Mouse (Mus musculus) layer of hippocampus, postnatal 14 days (tissue): ENCODE measurements around the gene Rhobtb1. TPM values are rescaled to one million over a fixed set of nuclear protein-coding genes. Genes with fewer than 3 reads are reported as not detected.

ENCODE experiments used
- DNase-seq, 2 experiments: peaks; one replicate each; pipeline ENCODE4 v3.0.0; 2021 to 2022; ENCODE audit warnings: low spot score in 2 of 2, mixed read lengths in 1 of 2
- total RNA-seq, 2 experiments: library from RNA; stranded (reverse); gene quantifications; 2 replicates each; pipeline ENCODE4 v1.2.3; 2021

Gene Rhobtb1
- total RNA-seq, 2 experiments from 2014 or later: 7.3 to 8.5 TPM

DNA sequence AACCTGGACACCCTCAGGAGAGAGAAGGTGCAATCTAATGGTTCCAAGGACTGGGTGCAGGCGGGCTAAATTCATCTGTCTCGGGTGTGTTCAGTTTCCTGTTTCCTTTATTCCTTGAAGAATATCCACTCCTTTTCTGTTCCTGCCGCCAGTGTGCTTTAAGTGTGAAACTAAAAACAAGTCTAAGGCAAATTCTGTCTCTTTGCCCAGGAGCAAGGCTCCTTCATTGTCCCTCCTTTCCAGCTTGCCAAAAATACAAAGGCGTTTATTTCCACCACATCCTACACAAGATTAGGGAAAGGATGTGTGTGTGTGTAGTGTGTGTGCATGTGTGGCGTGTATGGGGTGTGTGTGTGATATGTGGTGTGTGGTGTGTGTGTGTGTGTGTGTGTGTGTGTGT lies 11.3 kb downstream of the Rhobtb1 start:
- no peak for DNase-seq

DNA sequence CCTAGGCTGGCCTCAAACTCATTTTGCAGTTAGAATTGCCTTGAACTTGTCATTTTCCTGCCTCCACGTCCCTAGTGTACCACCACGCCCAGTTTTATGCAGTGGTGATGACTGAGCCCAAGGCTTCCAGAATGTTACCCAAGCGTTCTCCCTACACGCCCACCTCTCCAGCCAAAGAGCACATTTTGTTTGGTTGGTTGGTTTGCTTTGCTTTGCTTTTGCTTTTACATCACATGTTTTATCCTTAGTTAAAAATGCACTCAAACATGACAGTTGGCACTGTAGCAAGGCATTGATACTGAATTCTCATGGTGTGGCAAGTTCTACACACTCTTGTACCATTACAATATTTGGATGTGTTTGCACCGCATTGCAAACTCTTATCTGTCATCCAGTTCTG lies 12.0 kb downstream of the Rhobtb1 start:
- no peak for DNase-seq

DNA sequence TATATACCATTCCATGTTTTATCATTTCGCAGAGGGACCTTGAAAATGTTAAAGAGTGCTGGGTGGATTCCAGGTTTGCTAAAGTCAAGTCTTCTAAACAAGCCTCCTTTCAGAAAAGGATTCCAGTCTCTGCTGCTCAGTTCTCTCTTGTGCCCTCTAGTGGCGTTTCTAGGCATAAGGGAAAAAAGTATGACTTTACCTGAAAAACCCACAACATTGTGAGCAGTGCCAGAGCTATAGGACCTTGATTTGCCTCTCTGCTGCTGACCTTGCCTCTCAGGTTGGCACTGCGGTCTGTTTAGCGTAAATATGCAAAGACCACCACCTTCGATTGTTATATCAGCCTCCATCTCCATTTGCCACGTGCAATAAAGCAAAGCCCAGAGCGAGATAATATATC lies 13.9 kb downstream of the Rhobtb1 start:
- peak in 1 of 2 experiments; percentile 21 for DNase-seq

DNA sequence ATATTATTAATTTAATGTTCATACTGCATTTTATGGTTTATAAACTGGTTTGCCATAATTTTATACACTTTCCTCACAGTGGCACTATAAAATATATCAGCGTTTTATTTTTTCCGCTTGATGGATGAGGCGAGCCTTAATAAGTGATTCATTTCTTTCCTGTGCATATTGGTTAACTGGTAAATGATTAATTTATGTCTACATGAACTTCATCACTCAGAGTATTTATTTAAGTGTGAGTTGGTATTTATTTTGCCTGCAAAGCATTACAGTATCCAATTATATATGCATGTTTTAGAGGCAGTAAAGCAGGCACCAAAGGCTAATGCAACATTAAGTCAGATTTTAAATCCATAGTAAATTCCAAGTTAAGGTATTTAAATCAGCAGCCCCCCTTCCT lies 14.6 kb downstream of the Rhobtb1 start:
- DNase-seq: no peak

DNA sequence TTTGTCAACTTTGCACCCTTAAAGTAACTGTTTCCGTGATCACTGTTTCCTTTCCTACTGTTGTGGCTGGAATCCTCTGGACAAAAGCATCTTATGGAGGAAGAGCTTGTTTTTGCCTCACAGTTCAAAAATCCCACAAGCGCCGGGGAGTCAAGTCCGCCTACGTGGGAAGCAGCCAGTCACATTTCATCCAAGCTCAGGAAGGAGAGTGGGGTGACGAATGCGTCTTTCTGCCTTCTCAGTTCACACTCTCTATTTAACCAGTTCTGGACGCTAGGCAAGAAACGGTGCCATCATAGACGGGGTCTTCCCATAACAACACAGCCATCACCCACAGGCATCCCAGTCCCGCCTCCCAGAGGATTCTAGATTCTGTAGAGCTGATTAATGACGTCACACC lies 15.3 kb downstream of the Rhobtb1 start:
- no peak for DNase-seq

DNA sequence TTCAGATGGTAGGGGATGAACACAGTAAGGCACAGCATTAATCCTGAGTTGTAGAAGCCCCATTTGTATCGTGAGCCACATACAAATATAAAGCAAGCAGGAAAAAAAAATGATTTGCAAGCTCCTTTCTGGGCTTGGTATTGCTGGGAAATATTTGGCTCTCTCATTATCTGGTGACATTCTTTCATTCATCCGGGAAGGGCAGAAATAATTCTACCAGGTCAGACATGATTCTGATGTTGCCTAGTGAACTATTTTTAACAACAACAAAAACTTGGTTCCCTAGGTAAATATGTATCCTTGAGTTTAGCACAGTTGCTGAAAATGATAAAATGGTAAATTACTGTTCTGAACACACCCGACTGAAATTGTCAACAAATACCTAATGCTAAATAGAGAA lies 21.2 kb downstream of the Rhobtb1 start:
- no peak for DNase-seq

DNA sequence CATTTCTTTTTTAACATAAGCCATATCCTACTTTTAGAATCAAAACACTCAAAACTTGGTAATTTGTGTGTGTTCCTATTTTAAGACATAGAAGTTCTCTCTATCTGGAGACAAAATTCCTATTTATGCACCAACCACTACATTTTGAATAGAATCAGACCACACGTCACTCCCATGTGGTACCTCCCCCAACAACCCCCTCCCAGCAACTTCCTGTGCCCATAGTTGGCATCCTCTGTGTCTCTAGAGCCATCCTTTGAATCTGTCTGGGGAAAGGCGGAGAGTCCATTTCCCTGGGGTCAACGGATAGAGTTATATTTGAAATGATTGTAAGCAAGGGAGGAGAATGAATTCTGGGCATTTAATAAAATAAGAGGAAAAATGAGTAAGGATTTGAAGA lies 24.9 kb downstream of the Rhobtb1 start:
- DNase-seq: no peak

DNA sequence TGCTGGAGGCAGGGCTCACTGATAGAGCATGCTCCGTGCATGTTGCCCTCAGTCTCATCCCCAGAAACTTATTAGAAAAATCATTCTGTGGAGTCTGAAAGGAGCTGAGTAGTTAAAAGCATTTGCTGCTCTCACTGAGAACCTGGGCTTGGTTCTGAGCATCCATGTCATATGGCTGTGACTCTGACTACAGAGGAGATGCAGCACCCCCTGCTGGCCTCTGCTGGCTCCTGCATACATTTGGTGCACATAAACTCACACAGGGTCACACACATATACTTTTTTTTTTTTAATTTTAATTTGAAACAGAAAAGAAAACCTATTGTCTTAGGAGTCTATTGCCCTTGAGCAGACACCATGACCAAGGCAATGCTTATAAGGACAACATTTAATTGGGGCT lies 28.1 kb downstream of the Rhobtb1 start:
- DNase-seq: no peak

DNA sequence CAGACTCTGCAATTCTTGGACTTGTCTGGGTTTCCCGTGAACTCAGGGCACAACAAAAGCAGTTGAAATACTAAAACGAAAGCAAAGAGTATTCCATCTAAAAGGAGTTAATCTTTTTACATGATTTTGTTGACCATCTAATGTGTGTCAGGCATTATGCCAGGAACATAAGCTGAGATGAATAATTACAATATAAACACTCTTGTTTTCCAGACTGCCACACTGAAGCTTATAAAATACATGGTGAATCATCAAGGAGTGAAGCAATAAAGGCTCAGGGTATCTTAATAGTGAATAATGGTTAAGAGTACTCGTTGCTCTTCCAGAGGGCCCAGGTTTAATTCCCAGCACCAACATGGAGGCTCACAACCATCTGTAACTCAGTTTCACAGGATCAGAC lies 29.8 kb downstream of the Rhobtb1 start:
- DNase-seq: no peak

DNA sequence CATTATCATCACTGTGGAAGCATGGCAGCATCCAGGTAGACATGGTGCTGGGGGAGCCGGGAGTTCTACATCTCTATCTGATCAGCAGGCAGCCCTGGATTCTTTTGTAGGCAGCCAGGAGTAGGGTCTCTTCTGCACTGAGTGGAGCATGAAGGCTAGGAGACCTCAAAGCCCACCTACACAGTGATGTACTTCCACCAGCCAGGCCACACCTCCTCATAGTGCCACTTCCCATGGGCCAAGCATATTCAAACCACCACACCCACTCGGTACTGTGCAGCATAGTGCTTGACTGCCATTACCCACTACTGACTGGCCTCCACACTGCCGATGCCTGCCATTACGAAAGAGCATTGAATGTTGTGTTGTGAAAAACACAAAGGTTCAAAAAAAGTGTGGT lies 33.7 kb downstream of the Rhobtb1 start:
- no peak for DNase-seq

DNA sequence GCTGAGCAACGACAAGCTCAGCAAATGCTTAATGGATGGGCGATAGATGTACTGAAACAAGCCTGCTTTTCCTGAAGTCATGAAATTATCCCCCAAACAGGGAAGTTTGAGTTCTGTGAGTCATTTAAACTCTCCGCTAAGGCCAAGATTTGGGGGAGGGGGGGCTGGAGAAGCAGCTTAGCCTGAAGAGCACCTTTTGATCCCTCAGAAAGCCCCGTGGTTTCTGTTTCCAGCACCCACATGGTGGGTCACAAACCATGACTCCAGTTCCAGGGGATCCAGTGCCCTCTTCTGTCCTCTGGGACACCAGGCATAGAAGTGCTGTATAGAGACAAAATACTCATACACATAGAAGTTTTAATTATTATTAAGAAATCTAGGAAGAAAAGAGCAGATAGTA lies 34.2 kb downstream of the Rhobtb1 start:
- no peak for DNase-seq

DNA sequence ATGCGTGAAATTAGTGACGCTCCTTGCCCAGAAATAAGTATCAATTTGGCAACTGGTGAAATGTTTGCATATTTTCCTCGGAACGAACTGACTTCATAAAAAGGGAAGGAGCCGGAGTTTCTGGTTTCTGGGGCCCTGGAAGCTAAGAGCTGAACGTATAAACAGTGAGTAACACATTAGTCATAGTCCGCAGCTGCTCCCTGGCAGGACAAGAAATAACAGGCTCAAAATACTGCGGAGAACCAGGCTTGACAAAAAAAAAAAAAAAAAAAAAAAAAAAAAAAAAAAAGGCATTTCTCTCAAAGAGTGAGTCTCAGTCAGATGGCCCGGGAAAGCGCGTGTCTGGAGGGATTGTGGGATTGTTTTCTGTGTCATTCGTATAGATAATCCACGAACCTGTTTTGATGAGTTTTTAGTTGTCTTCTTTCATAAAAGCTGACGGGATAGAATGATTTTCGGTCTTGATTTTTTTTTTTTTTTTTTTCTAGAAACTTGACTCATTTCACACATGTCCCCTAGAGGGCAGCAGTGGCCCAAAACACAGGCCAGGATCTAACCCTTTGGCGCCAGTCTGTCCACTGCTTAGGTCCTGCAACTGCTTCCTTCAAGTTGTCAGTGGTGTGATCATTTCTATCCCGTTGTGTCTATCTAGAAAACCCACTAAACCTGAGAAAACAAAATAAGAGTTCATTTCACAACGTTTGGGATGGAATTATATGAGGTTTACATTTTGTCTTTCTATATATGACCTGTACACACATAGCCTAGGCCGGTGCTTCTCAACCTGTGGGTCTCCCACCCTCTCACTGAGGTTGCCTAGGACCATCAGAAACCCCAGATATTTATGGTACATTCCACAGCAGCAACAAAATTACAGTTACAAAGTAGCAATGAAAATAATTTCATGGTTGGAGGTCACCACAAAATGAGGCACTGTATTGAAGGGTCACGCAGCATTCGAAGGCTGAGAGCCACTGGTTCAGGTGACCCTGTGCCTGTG lies 35.0 kb downstream of the Rhobtb1 start:
- DNase-seq: peak; percentile 60 to 69

DNA sequence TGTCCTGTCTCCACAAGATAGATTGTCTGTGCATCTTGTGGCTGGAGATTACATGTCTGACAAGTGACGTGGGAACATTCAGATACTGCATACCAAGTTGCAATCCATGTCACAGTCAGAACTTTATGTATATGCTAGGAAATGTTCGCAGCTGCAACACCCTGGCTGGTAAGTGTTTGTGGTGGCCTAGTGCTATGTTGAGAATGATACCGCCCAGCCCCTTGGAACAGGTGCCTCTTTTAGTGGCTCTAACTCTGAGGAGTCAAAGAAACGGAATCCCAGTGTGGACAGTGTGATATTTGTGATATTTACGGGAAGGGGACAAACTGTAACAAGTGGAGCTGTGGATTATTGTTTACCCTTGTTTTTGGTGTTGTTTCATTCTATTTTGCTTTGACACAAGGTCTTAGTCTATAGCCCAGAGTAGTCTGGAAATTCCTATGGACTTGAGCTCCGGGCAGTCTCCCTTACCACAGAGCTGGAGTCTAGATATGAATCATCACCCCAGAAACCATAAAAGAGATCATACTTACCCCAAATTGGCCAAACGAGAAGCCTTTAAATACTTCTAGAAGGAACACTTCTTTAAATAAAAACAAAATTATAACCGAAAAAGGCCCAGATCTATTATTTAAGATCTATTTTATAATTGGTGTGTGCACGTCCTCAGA lies 36.7 kb downstream of the Rhobtb1 start:
- DNase-seq: no peak

DNA sequence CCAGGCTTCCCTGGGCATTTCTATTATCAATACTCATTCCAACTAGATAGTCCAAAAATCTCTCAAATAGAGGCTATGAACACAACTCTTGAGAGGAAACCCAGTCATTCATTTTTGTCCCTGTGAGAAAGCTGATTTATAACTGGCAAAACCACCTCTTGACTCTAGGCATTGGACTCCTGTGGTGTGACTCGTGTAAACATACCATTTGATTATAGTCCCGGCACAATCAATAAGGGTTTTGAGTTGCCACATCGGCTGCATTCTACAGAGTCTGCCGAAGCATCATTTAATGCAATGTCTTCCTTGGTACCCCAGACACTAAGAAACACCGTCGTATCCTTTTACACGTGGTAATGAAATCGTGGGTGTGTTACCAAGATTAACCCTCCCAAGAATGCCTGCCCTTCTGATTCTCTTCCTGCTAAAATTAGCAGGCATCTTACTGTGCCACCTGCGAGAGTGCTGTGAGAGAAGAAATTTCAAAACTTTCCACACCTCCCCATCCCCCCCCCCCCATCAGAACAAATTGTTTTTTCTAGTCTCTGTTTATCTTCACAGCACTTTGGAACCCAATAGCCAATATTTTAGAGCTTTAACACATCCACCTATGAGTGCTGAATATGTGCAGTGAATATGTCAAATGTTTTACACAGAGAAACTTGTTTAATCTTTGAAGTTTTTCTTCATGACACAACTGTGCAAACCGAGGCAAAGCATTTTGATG lies 39.4 kb downstream of the Rhobtb1 start:
- DNase-seq: no peak

DNA sequence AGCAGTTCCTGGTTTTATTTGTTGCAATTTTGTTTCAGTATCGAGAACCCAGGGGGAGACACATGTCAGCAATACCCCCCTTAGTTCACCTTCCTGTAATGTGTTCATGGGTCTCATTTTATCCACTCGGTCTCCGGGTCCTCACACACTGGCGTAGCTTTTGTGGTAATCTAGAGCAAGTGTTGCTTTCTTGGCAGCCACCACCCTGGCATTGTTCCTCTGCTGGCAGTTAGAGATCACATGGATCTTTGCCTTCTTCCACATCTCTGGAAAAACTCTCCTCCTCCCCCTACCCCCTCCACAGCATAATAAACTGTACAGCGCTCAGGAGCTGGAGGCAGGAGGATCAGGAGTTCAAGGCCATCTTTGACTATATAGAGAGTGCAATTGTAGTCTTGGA lies 41.0 kb downstream of the Rhobtb1 start:
- no peak for DNase-seq

DNA sequence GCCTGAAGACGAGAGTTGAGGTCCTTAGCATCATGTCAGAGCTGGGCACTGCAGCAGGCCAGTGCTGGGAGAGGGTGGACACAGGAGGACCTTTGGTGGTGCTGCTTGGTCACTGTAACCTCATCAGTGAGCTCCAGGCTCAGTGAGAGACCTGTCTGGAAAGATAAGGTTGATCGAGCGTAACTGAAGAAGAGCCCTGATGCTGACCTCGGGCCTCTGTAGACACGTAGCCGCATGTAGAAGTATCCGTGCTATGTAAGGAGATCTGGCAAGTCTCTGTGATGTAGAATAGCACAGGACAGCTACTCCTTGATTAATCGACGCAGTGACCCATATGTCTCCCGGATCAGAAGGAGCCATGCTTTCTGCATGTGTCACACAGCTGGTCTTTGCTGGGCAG lies 42.5 kb downstream of the Rhobtb1 start:
- DNase-seq: no peak

DNA sequence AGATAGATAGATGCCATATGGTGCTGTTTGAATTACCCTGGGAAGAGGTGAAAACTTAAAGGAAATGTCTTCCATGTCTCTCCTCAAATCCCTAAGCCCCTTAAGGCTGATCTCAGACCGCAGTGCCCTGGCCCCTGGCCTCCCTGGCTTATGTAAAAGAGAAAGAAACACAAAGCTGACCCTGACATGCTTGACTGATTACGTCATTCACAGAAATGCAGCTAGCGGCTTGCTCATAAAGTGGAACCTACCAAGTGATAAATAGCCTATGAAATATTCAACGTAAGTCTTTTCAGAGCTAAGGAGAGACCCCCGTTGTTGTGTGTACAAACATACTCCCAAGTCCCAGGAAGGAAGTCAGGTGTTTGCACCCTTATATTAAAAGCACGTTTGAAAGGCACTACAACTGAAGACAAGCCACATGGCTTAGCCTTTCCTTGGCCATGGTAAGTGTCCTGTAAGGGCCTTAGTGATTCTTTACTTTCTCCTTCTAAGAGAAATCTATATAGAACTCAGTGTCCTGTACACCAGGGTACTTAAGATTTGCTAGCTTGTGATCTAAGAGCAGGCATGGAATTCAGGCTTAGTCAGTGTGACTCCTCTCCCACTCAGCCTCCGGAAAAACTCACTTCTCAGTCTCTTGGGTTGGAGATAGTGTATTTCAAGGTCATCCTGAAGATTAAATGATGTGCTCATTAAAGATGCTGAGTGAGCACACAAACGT lies 53.6 kb downstream of the Rhobtb1 start:
- no peak for DNase-seq

DNA sequence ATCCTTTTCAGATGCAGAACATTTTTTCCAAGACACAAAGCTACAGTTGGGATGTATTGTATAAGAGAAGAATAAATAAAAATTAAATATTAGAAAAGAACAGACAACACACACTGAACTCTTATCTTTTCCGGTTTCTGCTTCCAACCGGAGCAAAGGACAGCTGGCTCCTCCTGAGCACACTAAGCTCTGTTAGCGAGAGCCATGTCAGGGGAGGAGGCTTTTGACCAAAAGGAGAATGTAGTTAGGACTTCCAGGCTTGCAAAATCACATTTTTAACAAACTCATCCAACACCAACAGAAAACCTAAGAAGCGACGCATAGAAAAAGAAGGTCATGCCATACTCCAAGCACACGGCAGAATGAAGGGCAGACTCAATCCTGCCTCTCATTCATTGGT lies 54.8 kb downstream of the Rhobtb1 start:
- no peak for DNase-seq

DNA sequence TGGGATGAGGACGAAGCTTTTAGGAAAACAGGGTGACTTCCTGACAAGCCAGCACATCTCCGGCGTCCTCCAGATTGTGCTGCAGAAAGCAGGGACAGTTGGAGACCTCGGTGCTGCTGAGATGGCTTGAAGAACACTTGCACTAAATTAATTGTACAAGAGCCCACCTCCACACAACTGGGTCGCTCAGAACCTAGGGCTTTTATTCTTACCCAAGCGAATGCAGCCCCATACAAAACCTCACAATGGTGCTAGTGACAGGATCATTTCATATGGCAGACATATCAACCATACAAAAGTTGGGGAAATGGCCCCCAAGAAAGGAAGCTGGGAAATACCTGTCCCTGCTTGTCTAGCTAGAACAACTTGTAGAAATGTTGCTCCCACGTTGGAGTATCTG lies 56.2 kb downstream of the Rhobtb1 start:
- no peak for DNase-seq

DNA sequence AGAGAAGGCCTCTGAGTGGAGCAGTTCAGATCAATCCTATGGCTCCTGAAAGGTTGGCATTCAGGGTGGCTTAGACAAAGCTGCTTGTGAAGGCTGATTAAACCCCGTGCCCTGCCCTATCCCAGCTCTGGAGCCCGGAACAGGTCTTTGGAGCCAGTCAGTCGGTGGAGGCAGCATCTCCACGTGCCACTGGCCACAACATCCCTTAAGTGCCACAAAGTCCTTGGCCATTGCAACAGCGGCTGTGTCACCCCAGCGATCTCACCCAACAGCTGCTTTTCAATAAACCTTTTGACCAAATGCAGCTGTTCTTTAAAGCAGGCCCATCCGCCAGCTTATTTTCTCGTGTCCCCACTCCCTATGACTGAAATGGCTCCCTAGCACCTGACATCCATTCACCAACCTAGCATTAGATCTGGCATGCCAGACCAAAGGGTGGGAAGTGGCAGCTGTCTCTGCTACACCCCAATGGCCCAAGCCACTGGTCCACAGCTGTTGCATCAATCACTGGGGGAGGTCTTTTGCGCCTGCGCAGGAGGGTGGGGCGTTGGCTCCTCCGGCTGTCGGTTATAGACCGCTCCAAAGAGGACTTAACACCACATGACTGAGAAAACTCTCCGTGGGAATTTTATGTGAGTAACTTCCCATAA lies 56.9 kb downstream of the Rhobtb1 start:
- no peak for DNase-seq

DNA sequence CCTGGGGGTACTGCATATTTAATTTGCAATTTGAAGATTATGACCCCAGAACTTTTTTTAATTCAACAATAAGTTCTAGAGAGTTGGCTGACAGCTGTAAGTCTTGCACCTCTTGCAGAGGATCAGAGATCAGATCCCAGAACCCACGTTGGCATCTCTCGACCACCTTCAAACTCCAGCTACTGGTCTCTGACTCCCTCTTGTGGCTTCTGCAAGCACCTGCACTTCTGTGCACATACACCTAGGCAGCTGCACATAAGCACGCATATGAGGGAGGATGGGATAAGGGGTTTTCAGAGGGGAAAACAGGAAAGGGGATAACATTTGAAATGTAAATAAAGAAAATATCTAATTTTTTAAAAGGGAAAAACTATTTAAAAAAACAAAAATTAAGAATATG lies 57.5 kb downstream of the Rhobtb1 start:
- no peak for DNase-seq
